Mouse (Mus musculus): ENCODE results near the gene Cd300lg.

DNA sequence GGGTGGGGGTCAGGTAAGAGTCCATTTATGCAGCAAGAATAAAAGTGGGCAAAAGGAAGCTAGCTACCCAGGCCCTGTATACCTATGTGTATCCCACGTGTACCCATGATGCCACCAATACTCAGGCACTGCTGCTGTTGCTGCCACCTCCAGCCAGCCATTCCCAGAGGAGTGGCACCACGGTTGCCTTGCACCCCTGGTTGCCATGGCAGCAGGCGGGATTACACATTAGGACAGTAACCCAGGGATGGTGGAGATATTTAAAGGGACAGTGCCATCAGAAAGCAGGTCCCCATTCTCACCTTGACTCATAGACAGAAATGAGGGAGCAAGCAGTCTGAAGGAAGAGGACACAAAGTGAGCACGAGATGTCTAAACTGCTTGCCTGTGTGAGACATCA is 41.9 kb downstream of the Cd300lg start:
- TF ChIP-seq POLR2A (IDR thresholded peaks at IDR 0.05; ENCODE audit: insufficient read depth, low read length) (no peak), CTCF (IDR thresholded peaks at IDR 0.05; ENCODE audit: low read depth, low read length) (no peak), EP300 (IDR thresholded peaks at IDR 0.05; ENCODE audit: insufficient read depth, low read depth, low read length) (no peak)

Data from ES-Bruce4 (cell line).